Mouse (Mus musculus): Measurements from ENCODE around the gene Camkk2. TPM values are rescaled to one million over a fixed set of nuclear protein-coding genes. Genes with fewer than 3 reads are reported as not detected.

Gene Camkk2
- polyA plus RNA-seq, 2 experiments = 35.0 to 39.3 TPM

GRCm38 (mm10) chr5:122719168-122719567 is 60.0 kb downstream of the Camkk2 start:
- peaks cover 3% of the 10 kb centered on the region; the same call in 1 of the 2 replicates for H3K36me3 ChIP-seq (ENCODE audit: control insufficient read depth, insufficient read depth, low read length)
- DNase-seq (ENCODE audit: low spot score) = no peak
- H3K27me3 ChIP-seq (ENCODE audit: control insufficient read depth, insufficient read depth, low read length) = no peaks in the 10 kb centered on the region
- no peak overlapping the region for H3K4me3 ChIP-seq (replicated peaks; ENCODE audit: low read length)
- no peak overlapping the region for H3K27ac ChIP-seq (replicated peaks; ENCODE audit: low read depth, low read length)
- peaks cover 7% of the 10 kb centered on the region; the same call in 1 of the 2 replicates for H3K4me1 ChIP-seq (ENCODE audit: control insufficient read depth, insufficient read depth, low read length)
- no peak for ATAC-seq (ENCODE audit: low FRiP score, low read depth)
- H3K9ac ChIP-seq (ENCODE audit: low read depth, low read length, severe bottlenecking) = no peak overlapping the region
- 92% methylated on average over 8 of the region's 8 CpGs for WGBS
- TF ChIP-seq POLR2A (IDR thresholded peaks at IDR 0.05; ENCODE audit: borderline replicate concordance, extremely low read depth, insufficient read depth, insufficient read length) = no peak
- no peak overlapping the region for H3K4me2 ChIP-seq (replicated peaks; ENCODE audit: low read depth, low read length, severe bottlenecking)
- no peaks in the 10 kb centered on the region for H3K9me3 ChIP-seq (ENCODE audit: control insufficient read depth, low read length)

GRCm38 (mm10) chr5:122718400-122718799 is 60.8 kb downstream of the Camkk2 start:
- Histone ChIP-seq H3K4me1 (ENCODE audit: control insufficient read depth, insufficient read depth, low read length) (peaks cover 7% of the 10 kb centered on the region; the same call in 1 of the 2 replicates), H3K9me3 (ENCODE audit: control insufficient read depth, low read length) (no peaks in the 10 kb centered on the region), H3K4me2 (replicated peaks; ENCODE audit: low read depth, low read length, severe bottlenecking) (no peak overlapping the region), H3K27ac (replicated peaks; ENCODE audit: low read depth, low read length) (no peak overlapping the region), H3K27me3 (ENCODE audit: control insufficient read depth, insufficient read depth, low read length) (no peaks in the 10 kb centered on the region), H3K4me3 (replicated peaks; ENCODE audit: low read length) (no peak overlapping the region), H3K36me3 (ENCODE audit: control insufficient read depth, insufficient read depth, low read length) (peaks cover 3% of the 10 kb centered on the region; the same call in 1 of the 2 replicates), H3K9ac (ENCODE audit: low read depth, low read length, severe bottlenecking) (no peak overlapping the region)
- TF ChIP-seq POLR2A (IDR thresholded peaks at IDR 0.05; ENCODE audit: borderline replicate concordance, extremely low read depth, insufficient read depth, insufficient read length) = no peak
- 84% methylated on average over 7 of the region's 7 CpGs for WGBS
- ATAC-seq (ENCODE audit: low FRiP score, low read depth) (no peak), DNase-seq (ENCODE audit: low spot score) (no peak)

- Histone ChIP-seq H3K4me3 (replicated peaks; ENCODE audit: low read length) (no peak overlapping the region), H3K27me3 (ENCODE audit: control insufficient read depth, insufficient read depth, low read length) (no peaks in the 10 kb centered on the region), H3K9ac (ENCODE audit: low read depth, low read length, severe bottlenecking) (no peak overlapping the region), H3K4me1 (ENCODE audit: control insufficient read depth, insufficient read depth, low read length) (peaks cover 7% of the 10 kb centered on the region; the same call in 1 of the 2 replicates), H3K36me3 (ENCODE audit: control insufficient read depth, insufficient read depth, low read length) (0 out of 2 replicates have a peak, but pooled peaks cover 3% of the 10 kb centered on the region), H3K9me3 (ENCODE audit: control insufficient read depth, low read length) (no peaks in the 10 kb centered on the region), H3K4me2 (replicated peaks; ENCODE audit: low read depth, low read length, severe bottlenecking) (no peak overlapping the region), H3K27ac (replicated peaks; ENCODE audit: low read depth, low read length) (no peak overlapping the region)
- no peak for TF ChIP-seq POLR2A (IDR thresholded peaks at IDR 0.05; ENCODE audit: borderline replicate concordance, extremely low read depth, insufficient read depth, insufficient read length)
- no peak for DNase-seq (ENCODE audit: low spot score)
- WGBS = 100% methylated on average over 2 of the region's 2 CpGs
- no peak for ATAC-seq (ENCODE audit: low FRiP score, low read depth)
These were observed 62.4 kb downstream of the Camkk2 start for GRCm38 (mm10) chr5:122716793-122717192.

GRCm38 (mm10) chr5:122715723-122716122 is 63.5 kb downstream of the Camkk2 start:
- H3K9me3 ChIP-seq (ENCODE audit: control insufficient read depth, low read length) = no peaks in the 10 kb centered on the region
- no peak for DNase-seq (ENCODE audit: low spot score)
- ATAC-seq (ENCODE audit: low FRiP score, low read depth) = no peak
- H3K4me2 ChIP-seq (replicated peaks; ENCODE audit: low read depth, low read length, severe bottlenecking) = no peak overlapping the region
- no peak overlapping the region for H3K4me3 ChIP-seq (replicated peaks; ENCODE audit: low read length)
- peaks cover 7% of the 10 kb centered on the region; the same call in 1 of the 2 replicates for H3K4me1 ChIP-seq (ENCODE audit: control insufficient read depth, insufficient read depth, low read length)
- H3K27ac ChIP-seq (replicated peaks; ENCODE audit: low read depth, low read length) = no peak overlapping the region
- WGBS = 75% methylated on average over 1 of the region's 1 CpGs
- no peak for TF ChIP-seq POLR2A (IDR thresholded peaks at IDR 0.05; ENCODE audit: borderline replicate concordance, extremely low read depth, insufficient read depth, insufficient read length)
- H3K27me3 ChIP-seq (ENCODE audit: control insufficient read depth, insufficient read depth, low read length) = no peaks in the 10 kb centered on the region
- H3K9ac ChIP-seq (ENCODE audit: low read depth, low read length, severe bottlenecking) = no peak overlapping the region
- H3K36me3 ChIP-seq (ENCODE audit: control insufficient read depth, insufficient read depth, low read length) = 0 out of 2 replicates have a peak, but pooled peaks cover 3% of the 10 kb centered on the region

- Histone ChIP-seq H3K4me3 (replicated peaks; ENCODE audit: low read length) (no peak overlapping the region), H3K9ac (ENCODE audit: low read depth, low read length, severe bottlenecking) (no peak overlapping the region), H3K4me1 (ENCODE audit: control insufficient read depth, insufficient read depth, low read length) (peaks cover 5% of the 10 kb centered on the region), H3K9me3 (ENCODE audit: control insufficient read depth, low read length) (no peaks in the 10 kb centered on the region), H3K27me3 (ENCODE audit: control insufficient read depth, insufficient read depth, low read length) (no peaks in the 10 kb centered on the region), H3K36me3 (ENCODE audit: control insufficient read depth, insufficient read depth, low read length) (no peaks in the 10 kb centered on the region), H3K4me2 (replicated peaks; ENCODE audit: low read depth, low read length, severe bottlenecking) (no peak overlapping the region), H3K27ac (replicated peaks; ENCODE audit: low read depth, low read length) (no peak overlapping the region)
- TF ChIP-seq POLR2A (IDR thresholded peaks at IDR 0.05; ENCODE audit: borderline replicate concordance, extremely low read depth, insufficient read depth, insufficient read length) = no peak
- WGBS = 65% methylated on average over 6 of the region's 6 CpGs
- ATAC-seq (ENCODE audit: low FRiP score, low read depth) (no peak), DNase-seq (ENCODE audit: low spot score) (no peak)
These were observed 70.4 kb downstream of the Camkk2 start for GRCm38 (mm10) chr5:122708819-122709218.
